Mouse (Mus musculus): Measurements from ENCODE around the gene Spata5. TPM values are rescaled to one million over a fixed set of nuclear protein-coding genes. Genes with fewer than 3 reads are reported as not detected.
A peak's percentile ranks its signal among the peaks of the same experiment; 100 is the strongest.

Gene Spata5
- polyA plus RNA-seq, 1 experiment from 2014 or later, result 13.1 TPM

DNA sequence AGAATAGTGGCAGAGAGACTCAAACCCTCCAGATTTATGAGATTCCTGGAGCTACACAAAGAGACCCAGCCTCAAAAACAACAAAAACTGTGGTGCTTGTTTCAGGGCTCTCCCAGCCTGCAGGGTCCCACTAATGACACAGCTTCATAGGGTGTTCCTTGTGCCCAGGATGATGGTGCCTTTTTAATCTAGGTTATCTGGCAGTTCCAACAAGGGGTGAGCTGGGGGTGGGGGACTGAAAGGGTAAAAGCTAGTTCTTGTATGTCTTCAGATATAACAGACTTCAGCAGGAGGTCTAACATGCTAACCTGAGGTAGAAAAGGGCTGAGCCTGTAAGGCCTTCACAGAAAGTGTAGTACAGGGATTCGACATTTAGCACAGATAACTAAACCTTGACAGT lies 149.1 kb downstream of the Spata5 start:
- H3K27ac ChIP-seq (ENCODE audit: low read length), result no peak overlapping the region
- H3K4me2 ChIP-seq (replicated peaks; ENCODE audit: low read depth, low read length), result no peak overlapping the region
- no peak for TF ChIP-seq EP300 (IDR thresholded peaks at IDR 0.05)
- TF ChIP-seq CTCF (IDR thresholded peaks at IDR 0.05), result no peak
- no peaks in the 10 kb centered on the region for H3K4me1 ChIP-seq (ENCODE audit: insufficient read depth, low read depth, low read length)
- ATAC-seq (no peak), DNase-seq (ENCODE audit: low spot score) (no peak)
- no peaks in the 10 kb centered on the region for H3K36me3 ChIP-seq (ENCODE audit: insufficient read depth, low read length)
- no peak overlapping the region for H3K4me3 ChIP-seq (ENCODE audit: low read depth, low read length)
- H3K9me3 ChIP-seq (ENCODE audit: low read length), result no peaks in the 10 kb centered on the region
- no peaks in the 10 kb centered on the region for H3K27me3 ChIP-seq (replicated peaks; ENCODE audit: insufficient read depth, low read length)
- H3K9ac ChIP-seq (replicated peaks; ENCODE audit: low read depth), result no peak overlapping the region
- 87% methylated on average over 1 of the region's 1 CpGs for WGBS

GRCm38 (mm10) chr3:37569661-37570566 lies 150.2 kb downstream of the Spata5 start:
- TF ChIP-seq EP300 (IDR thresholded peaks at IDR 0.05), result no peak
- no peak for TF ChIP-seq CTCF (IDR thresholded peaks at IDR 0.05)
- Histone ChIP-seq H3K9me3 (ENCODE audit: low read length) (no peaks in the 10 kb centered on the region), H3K27me3 (replicated peaks; ENCODE audit: insufficient read depth, low read length) (no peaks in the 10 kb centered on the region), H3K4me3 (ENCODE audit: low read depth, low read length) (no peak overlapping the region), H3K27ac (ENCODE audit: low read length) (no peak overlapping the region), H3K4me1 (ENCODE audit: insufficient read depth, low read depth, low read length) (no peaks in the 10 kb centered on the region), H3K4me2 (replicated peaks; ENCODE audit: low read depth, low read length) (peak overlapping the region; percentile 36; the same call in 1 of the 2 replicates), H3K9ac (replicated peaks; ENCODE audit: low read depth) (no peak overlapping the region), H3K36me3 (ENCODE audit: insufficient read depth, low read length) (no peaks in the 10 kb centered on the region)
- DNase-seq (ENCODE audit: low spot score) (peak; percentile 32), ATAC-seq (peak; percentile 19; the same call in 1 of the 2 replicates)
- WGBS, result 57% methylated on average over 22 of the region's 22 CpGs

DNA sequence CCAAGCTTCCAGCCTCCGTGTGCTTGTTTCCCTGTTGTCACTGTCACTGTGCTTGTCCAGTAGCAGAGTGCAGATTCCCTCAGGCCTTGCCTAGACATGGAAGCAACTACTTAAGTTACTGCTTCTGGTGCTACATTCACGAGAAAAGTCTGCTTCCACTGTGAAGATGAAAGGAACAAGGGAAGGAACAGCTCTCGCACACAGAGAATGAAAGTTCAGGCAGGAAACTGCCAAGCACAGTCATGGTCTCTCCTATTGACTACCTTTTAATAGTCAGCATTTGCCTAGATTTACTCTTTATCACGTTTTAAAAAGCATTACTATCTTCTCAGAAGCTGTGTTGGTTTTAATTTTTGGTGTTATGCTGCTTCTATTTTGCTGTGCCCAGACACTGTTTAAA lies 151.9 kb downstream of the Spata5 start:
- no peak overlapping the region for H3K9ac ChIP-seq (replicated peaks; ENCODE audit: low read depth)
- no peak overlapping the region for H3K4me3 ChIP-seq (ENCODE audit: low read depth, low read length)
- no peak overlapping the region for H3K27ac ChIP-seq (ENCODE audit: low read length)
- no peak for DNase-seq (ENCODE audit: low spot score)
- H3K27me3 ChIP-seq (replicated peaks; ENCODE audit: insufficient read depth, low read length), result no peaks in the 10 kb centered on the region
- WGBS, result 49% methylated on average over 4 of the region's 4 CpGs
- H3K36me3 ChIP-seq (ENCODE audit: insufficient read depth, low read length), result no peaks in the 10 kb centered on the region
- no peak for TF ChIP-seq CTCF (IDR thresholded peaks at IDR 0.05)
- TF ChIP-seq EP300 (IDR thresholded peaks at IDR 0.05), result no peak
- H3K9me3 ChIP-seq (ENCODE audit: low read length), result no peaks in the 10 kb centered on the region
- H3K4me2 ChIP-seq (replicated peaks; ENCODE audit: low read depth, low read length), result no peak overlapping the region
- ATAC-seq, result no peak
- H3K4me1 ChIP-seq (ENCODE audit: insufficient read depth, low read depth, low read length), result no peaks in the 10 kb centered on the region

DNA sequence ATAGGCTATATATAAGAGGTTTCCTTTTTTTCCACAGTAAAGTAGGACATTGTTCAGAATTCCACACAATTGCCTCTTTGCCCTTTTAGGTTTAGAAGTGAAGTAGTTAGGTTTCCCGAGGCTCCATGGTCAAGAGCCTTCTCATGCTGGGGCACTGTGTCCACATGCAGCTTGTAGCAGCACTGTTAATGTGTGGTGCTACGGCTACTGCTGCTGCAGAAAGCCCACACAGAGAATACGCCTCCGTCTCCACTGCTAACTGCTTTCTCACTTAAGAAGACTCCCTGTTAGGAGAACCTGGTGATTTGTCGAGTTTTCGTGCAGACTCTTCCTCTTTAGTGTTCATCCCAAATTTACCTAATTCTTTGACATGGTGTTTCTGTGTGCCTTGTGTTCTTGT lies 152.4 kb downstream of the Spata5 start:
- no peak for ATAC-seq
- H3K27me3 ChIP-seq (replicated peaks; ENCODE audit: insufficient read depth, low read length), result no peaks in the 10 kb centered on the region

DNA sequence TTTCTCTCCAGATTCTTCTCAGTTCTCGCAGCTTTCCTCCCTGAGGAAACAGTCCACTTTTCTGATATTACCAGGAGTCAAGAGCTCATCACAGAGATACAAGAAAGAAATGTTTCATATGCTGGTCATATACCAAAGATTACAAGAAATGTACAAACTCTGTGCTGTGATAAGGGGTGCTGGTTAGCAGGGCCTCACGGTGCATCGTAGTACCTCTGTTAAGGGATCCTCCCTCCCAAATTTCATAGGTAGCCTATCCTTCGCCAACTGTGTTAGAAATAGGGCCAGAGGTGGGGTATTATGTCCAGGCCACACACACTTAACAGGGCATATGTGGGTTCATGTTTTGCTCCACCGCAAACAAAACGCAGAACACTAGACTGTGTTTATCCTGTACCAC lies 157.1 kb downstream of the Spata5 start:
- WGBS, result 98% methylated on average over 6 of the region's 6 CpGs
- DNase-seq (ENCODE audit: low spot score) (no peak), ATAC-seq (no peak)
- no peak overlapping the region for H3K9ac ChIP-seq (replicated peaks; ENCODE audit: low read depth)
- H3K27ac ChIP-seq (ENCODE audit: low read length), result no peak overlapping the region
- H3K4me1 ChIP-seq (ENCODE audit: insufficient read depth, low read depth, low read length), result no peaks in the 10 kb centered on the region
- H3K9me3 ChIP-seq (ENCODE audit: low read length), result no peaks in the 10 kb centered on the region
- H3K4me3 ChIP-seq (ENCODE audit: low read depth, low read length), result no peak overlapping the region
- TF ChIP-seq CTCF (IDR thresholded peaks at IDR 0.05), result no peak
- no peak for TF ChIP-seq EP300 (IDR thresholded peaks at IDR 0.05)
- no peak overlapping the region for H3K4me2 ChIP-seq (replicated peaks; ENCODE audit: low read depth, low read length)
- no peaks in the 10 kb centered on the region for H3K36me3 ChIP-seq (ENCODE audit: insufficient read depth, low read length)
- H3K27me3 ChIP-seq (replicated peaks; ENCODE audit: insufficient read depth, low read length), result no peaks in the 10 kb centered on the region

More for the DNA sequence above, 152.4 kb downstream of the Spata5 start:
- Histone ChIP-seq H3K4me3 (ENCODE audit: low read depth, low read length) (no peak overlapping the region), H3K4me1 (ENCODE audit: insufficient read depth, low read depth, low read length) (no peaks in the 10 kb centered on the region), H3K9me3 (ENCODE audit: low read length) (no peaks in the 10 kb centered on the region), H3K4me2 (replicated peaks; ENCODE audit: low read depth, low read length) (no peak overlapping the region), H3K36me3 (ENCODE audit: insufficient read depth, low read length) (no peaks in the 10 kb centered on the region), H3K27ac (ENCODE audit: low read length) (no peak overlapping the region), H3K9ac (replicated peaks; ENCODE audit: low read depth) (no peak overlapping the region)
- 71% methylated on average over 6 of the region's 6 CpGs for WGBS
- TF ChIP-seq EP300 (IDR thresholded peaks at IDR 0.05) (no peak), CTCF (IDR thresholded peaks at IDR 0.05) (no peak)
- DNase-seq (ENCODE audit: low spot score), result no peak

GRCm38 (mm10) chr3:37577706-37578105 lies 158.0 kb downstream of the Spata5 start:
- Histone ChIP-seq H3K4me1 (ENCODE audit: insufficient read depth, low read depth, low read length) (no peaks in the 10 kb centered on the region), H3K4me3 (ENCODE audit: low read depth, low read length) (no peak overlapping the region), H3K27ac (ENCODE audit: low read length) (no peak overlapping the region), H3K36me3 (ENCODE audit: insufficient read depth, low read length) (no peaks in the 10 kb centered on the region), H3K4me2 (replicated peaks; ENCODE audit: low read depth, low read length) (no peak overlapping the region), H3K27me3 (replicated peaks; ENCODE audit: insufficient read depth, low read length) (no peaks in the 10 kb centered on the region), H3K9me3 (ENCODE audit: low read length) (no peaks in the 10 kb centered on the region), H3K9ac (replicated peaks; ENCODE audit: low read depth) (no peak overlapping the region)
- WGBS, result 80% methylated on average over 3 of the region's 3 CpGs
- ATAC-seq (no peak), DNase-seq (ENCODE audit: low spot score) (no peak)
- TF ChIP-seq CTCF (IDR thresholded peaks at IDR 0.05), result no peak
- TF ChIP-seq EP300 (IDR thresholded peaks at IDR 0.05), result no peak

All from lung, postnatal 0 days (tissue).